Mouse (Mus musculus): ENCODE measurements at regions not wholly inside any gene's neighbourhood (a gene's known extent, or its start where the extent isn't known, plus 50 kb on each side); places are given as distances from the start of the nearest gene placed in this dataset.

- no peak overlapping the region for H3K4me2 ChIP-seq
- H3K4me3 ChIP-seq: no peak overlapping the region
- no peak overlapping the region for H3K27ac ChIP-seq
- no peaks in the 10 kb centered on the region for H3K9me3 ChIP-seq
- 74% methylated on average over 3 of the region's 3 CpGs for WGBS
- H3K4me1 ChIP-seq: no peaks in the 10 kb centered on the region
- H3K27me3 ChIP-seq: no peaks in the 10 kb centered on the region
- no peak overlapping the region for H3K9ac ChIP-seq
- ATAC-seq (ENCODE audit: insufficient number of reproducible peaks, low FRiP score, low TSS enrichment, low read depth): no peak
- H3K36me3 ChIP-seq: no peaks in the 10 kb centered on the region
Measured at GRCm38 (mm10) chr3:156406136-156406535, 155.5 kb upstream of the Negr1 start.

GRCm38 (mm10) chr3:156407112-156407511 is 154.5 kb upstream of the Negr1 start:
- ATAC-seq (ENCODE audit: insufficient number of reproducible peaks, low FRiP score, low TSS enrichment, low read depth): no peak
- Histone ChIP-seq H3K27ac (no peak overlapping the region), H3K36me3 (no peaks in the 10 kb centered on the region), H3K9ac (no peak overlapping the region), H3K4me3 (no peak overlapping the region), H3K27me3 (no peaks in the 10 kb centered on the region), H3K4me2 (no peak overlapping the region), H3K4me1 (no peaks in the 10 kb centered on the region), H3K9me3 (no peaks in the 10 kb centered on the region)
- WGBS: 77% methylated on average over 2 of the region's 2 CpGs

- no peaks in the 10 kb centered on the region for H3K9me3 ChIP-seq
- H3K27ac ChIP-seq: no peak overlapping the region
- H3K27me3 ChIP-seq: no peaks in the 10 kb centered on the region
- no peak overlapping the region for H3K9ac ChIP-seq
- 47% methylated on average over 1 of the region's 1 CpGs for WGBS
- no peak overlapping the region for H3K4me2 ChIP-seq
- no peaks in the 10 kb centered on the region for H3K4me1 ChIP-seq
- H3K36me3 ChIP-seq: no peaks in the 10 kb centered on the region
- no peak for ATAC-seq (ENCODE audit: insufficient number of reproducible peaks, low FRiP score, low TSS enrichment, low read depth)
- H3K4me3 ChIP-seq: no peak overlapping the region
Measured at GRCm38 (mm10) chr3:156410126-156410525, 151.5 kb upstream of the Negr1 start.

- H3K36me3 ChIP-seq: no peaks in the 10 kb centered on the region
- no peak for ATAC-seq (ENCODE audit: insufficient number of reproducible peaks, low FRiP score, low TSS enrichment, low read depth)
- H3K27me3 ChIP-seq: no peaks in the 10 kb centered on the region
- no peak overlapping the region for H3K4me3 ChIP-seq
- 55% methylated on average over 3 of the region's 3 CpGs for WGBS
- no peak overlapping the region for H3K9ac ChIP-seq
- no peak overlapping the region for H3K27ac ChIP-seq
- no peak overlapping the region for H3K4me2 ChIP-seq
- H3K9me3 ChIP-seq: no peaks in the 10 kb centered on the region
- H3K4me1 ChIP-seq: no peaks in the 10 kb centered on the region
Measured at GRCm38 (mm10) chr3:156412757-156413156, 148.8 kb upstream of the Negr1 start.

GRCm38 (mm10) chr3:156414431-156415427 is 146.9 kb upstream of the Negr1 start:
- Histone ChIP-seq H3K36me3 (no peaks in the 10 kb centered on the region), H3K4me3 (no peak overlapping the region), H3K9me3 (no peaks in the 10 kb centered on the region), H3K4me2 (no peak overlapping the region), H3K9ac (no peak overlapping the region), H3K27ac (no peak overlapping the region), H3K27me3 (no peaks in the 10 kb centered on the region), H3K4me1 (no peaks in the 10 kb centered on the region)
- 84% methylated on average over 13 of the region's 13 CpGs for WGBS
- ATAC-seq (ENCODE audit: insufficient number of reproducible peaks, low FRiP score, low TSS enrichment, low read depth): no peak; the same call in 1 of the 2 replicates

GRCm38 (mm10) chr3:156418124-156418523 is 143.5 kb upstream of the Negr1 start:
- Histone ChIP-seq H3K4me1 (no peaks in the 10 kb centered on the region), H3K9me3 (no peaks in the 10 kb centered on the region), H3K27ac (no peak overlapping the region), H3K4me3 (no peak overlapping the region), H3K27me3 (no peaks in the 10 kb centered on the region), H3K36me3 (no peaks in the 10 kb centered on the region), H3K4me2 (no peak overlapping the region), H3K9ac (no peak overlapping the region)
- no peak for ATAC-seq (ENCODE audit: insufficient number of reproducible peaks, low FRiP score, low TSS enrichment, low read depth)

GRCm38 (mm10) chr3:156423100-156423499 is 138.5 kb upstream of the Negr1 start:
- Histone ChIP-seq H3K4me3 (no peak overlapping the region), H3K9me3 (no peaks in the 10 kb centered on the region), H3K4me2 (no peak overlapping the region), H3K4me1 (no peaks in the 10 kb centered on the region), H3K27ac (no peak overlapping the region), H3K9ac (no peak overlapping the region), H3K36me3 (no peaks in the 10 kb centered on the region), H3K27me3 (no peaks in the 10 kb centered on the region)
- no peak for ATAC-seq (ENCODE audit: insufficient number of reproducible peaks, low FRiP score, low TSS enrichment, low read depth)
- WGBS: 48% methylated on average over 3 of the region's 3 CpGs

- ATAC-seq (ENCODE audit: insufficient number of reproducible peaks, low FRiP score, low TSS enrichment, low read depth): no peak
- H3K4me2 ChIP-seq: no peak overlapping the region
- 53% methylated on average over 4 of the region's 4 CpGs for WGBS
Measured at GRCm38 (mm10) chr3:156455042-156455441, 106.6 kb upstream of the Negr1 start.

GRCm38 (mm10) chr3:156463299-156463698 is 98.3 kb upstream of the Negr1 start:
- 56% methylated on average over 2 of the region's 2 CpGs for WGBS
- no peak overlapping the region for H3K4me2 ChIP-seq
- ATAC-seq (ENCODE audit: insufficient number of reproducible peaks, low FRiP score, low TSS enrichment, low read depth): no peak
- H3K9ac ChIP-seq: no peak overlapping the region
- H3K9me3 ChIP-seq: no peaks in the 10 kb centered on the region
- H3K36me3 ChIP-seq: no peaks in the 10 kb centered on the region
- H3K27ac ChIP-seq: no peak overlapping the region
- no peaks in the 10 kb centered on the region for H3K4me1 ChIP-seq
- no peaks in the 10 kb centered on the region for H3K27me3 ChIP-seq
- no peak overlapping the region for H3K4me3 ChIP-seq

More at GRCm38 (mm10) chr3:156455042-156455441, 106.6 kb upstream of the Negr1 start:
- Histone ChIP-seq H3K27me3 (no peaks in the 10 kb centered on the region), H3K27ac (no peak overlapping the region), H3K9ac (no peak overlapping the region), H3K4me1 (no peaks in the 10 kb centered on the region), H3K36me3 (no peaks in the 10 kb centered on the region), H3K4me3 (no peak overlapping the region), H3K9me3 (no peaks in the 10 kb centered on the region)

- H3K4me3 ChIP-seq: no peak overlapping the region
- 66% methylated on average over 5 of the region's 5 CpGs for WGBS
- no peak overlapping the region for H3K4me2 ChIP-seq
- H3K9ac ChIP-seq: no peak overlapping the region
- H3K4me1 ChIP-seq: no peaks in the 10 kb centered on the region
- H3K9me3 ChIP-seq: no peaks in the 10 kb centered on the region
- no peak for ATAC-seq (ENCODE audit: insufficient number of reproducible peaks, low FRiP score, low TSS enrichment, low read depth)
- H3K36me3 ChIP-seq: no peaks in the 10 kb centered on the region
- H3K27ac ChIP-seq: no peak overlapping the region
- H3K27me3 ChIP-seq: no peaks in the 10 kb centered on the region
Measured at GRCm38 (mm10) chr3:156465601-156466000, 96.0 kb upstream of the Negr1 start.

GRCm38 (mm10) chr3:156472665-156473064 is 88.9 kb upstream of the Negr1 start:
- no peak overlapping the region for H3K27ac ChIP-seq
- no peak overlapping the region for H3K9ac ChIP-seq
- H3K4me3 ChIP-seq: no peak overlapping the region
- H3K36me3 ChIP-seq: no peaks in the 10 kb centered on the region
- no peaks in the 10 kb centered on the region for H3K27me3 ChIP-seq
- H3K9me3 ChIP-seq: no peaks in the 10 kb centered on the region
- no peak for ATAC-seq (ENCODE audit: insufficient number of reproducible peaks, low FRiP score, low TSS enrichment, low read depth)
- no peak overlapping the region for H3K4me2 ChIP-seq
- WGBS: 86% methylated on average over 4 of the region's 4 CpGs
- H3K4me1 ChIP-seq: no peaks in the 10 kb centered on the region
